Mouse (Mus musculus): ENCODE data around the gene Scaf1.

- TF ChIP-seq MYOG (IDR thresholded peaks at IDR 0.05; ENCODE audit: control insufficient read depth in 1 of 3, insufficient read depth in 1 of 3, insufficient read length in 2 of 3, low read depth in 2 of 3): no peak
- no peak for TF ChIP-seq POLR2AphosphoS2 (IDR thresholded peaks at IDR 0.05; ENCODE audit: insufficient read length, low read depth)
- no peak for TF ChIP-seq E2F4 (IDR thresholded peaks at IDR 0.05; ENCODE audit: insufficient read depth)
- TF ChIP-seq USF1 (IDR thresholded peaks at IDR 0.05; ENCODE audit: low read depth): no peak
- no peak for TF ChIP-seq MYOD1 (IDR thresholded peaks at IDR 0.05; ENCODE audit: control insufficient read depth in 1 of 3, insufficient read length in 2 of 3, low read depth in 2 of 3)
- no peak for TF ChIP-seq POLR2A (IDR thresholded peaks at IDR 0.05; ENCODE audit: insufficient read length, low read depth)
Observed at GRCm38 (mm10) chr7:45007846-45008245, 8.3 kb downstream of the Scaf1 start.

All from myocyte (in vitro differentiated cells).